Mouse (Mus musculus) ES-E14 (cell line): Measurements from ENCODE around the gene Clmn. TPM values are rescaled to one million over a fixed set of nuclear protein-coding genes. Genes with fewer than 3 reads are reported as not detected.

Experiments
- DNase-seq: peaks from one replicate; pipeline ENCODE4 v3.0.0-alpha.2; 2013; ENCODE audit warnings: low read depth, low spot score
- H3K27ac ChIP-seq: 2 replicates; pipeline ENCODE4 v1.5.1; 2012; ENCODE audit warnings: low read depth, mild to moderate bottlenecking, low read length, moderate library complexity, mixed read lengths; ENCODE audit not compliant: poor library complexity, insufficient read depth, severe bottlenecking
- H3K36me3 ChIP-seq: 2 replicates; pipeline ENCODE4 v1.6.1; 2012; ENCODE audit warnings: mild to moderate bottlenecking, low read length, moderate library complexity, mixed read lengths; ENCODE audit not compliant: control insufficient read depth, poor library complexity, insufficient read depth, severe bottlenecking
- H3K4me1 ChIP-seq, 2 experiments: fragments of 150-350 bp in 1 of 2; sonication (generic) in 1 of 2; 2 replicates each; pipeline ENCODE4 v1.6.1; 2012; ENCODE audit warnings: low read length in 2 of 2, mild to moderate bottlenecking in 1 of 2, mixed read lengths in 1 of 2; ENCODE audit not compliant: control insufficient read depth in 2 of 2, insufficient read depth in 2 of 2, poor library complexity in 1 of 2
- H3K4me3 ChIP-seq, 2 experiments: fragments of 150-350 bp in 1 of 2; sonication (generic) in 1 of 2; 2 replicates each; pipeline ENCODE4 v1.5.1; 2012; ENCODE audit warnings: low read length in 2 of 2, low read depth in 1 of 2, mild to moderate bottlenecking in 1 of 2, mixed read lengths in 1 of 2; ENCODE audit not compliant: insufficient read depth in 1 of 2, poor library complexity in 1 of 2, severe bottlenecking in 1 of 2
- H3K9ac ChIP-seq: 2 replicates; pipeline ENCODE4 v1.6.1; 2012; ENCODE audit warnings: low read depth, mild to moderate bottlenecking, low read length, mixed read lengths; ENCODE audit not compliant: poor library complexity, insufficient read depth, severe bottlenecking
- H3K9me3 ChIP-seq: fragments of 150-350 bp; sonication (generic); 2 replicates; pipeline ENCODE4 v1.6.1; 2012; ENCODE audit warnings: low read depth, mild to moderate bottlenecking, low read length; ENCODE audit not compliant: control insufficient read depth, insufficient read depth
- CHD2 ChIP-seq: IDR thresholded peaks from 2 replicates; pipeline ENCODE4 v1.6.1; 2014; ENCODE audit warnings: mild to moderate bottlenecking, low read depth, low read length, inconsistent platforms
- HCFC1 ChIP-seq: IDR thresholded peaks from 2 replicates; pipeline ENCODE4 v1.6.1; 2012; ENCODE audit warnings: low read length, inconsistent platforms, borderline replicate concordance; ENCODE audit not compliant: insufficient read depth
- MAFK ChIP-seq: IDR thresholded peaks from 2 replicates; pipeline ENCODE4 v1.6.1; 2014; ENCODE audit warnings: mild to moderate bottlenecking, low read depth, low read length, inconsistent platforms; ENCODE audit not compliant: insufficient read depth
- ZC3H11A ChIP-seq: IDR thresholded peaks from 2 replicates; pipeline ENCODE4 v1.6.1; 2012; ENCODE audit warnings: low read depth, mild to moderate bottlenecking, inconsistent platforms, low read length, borderline replicate concordance
- ZNF384 ChIP-seq: IDR thresholded peaks from 2 replicates; pipeline ENCODE4 v1.6.1; 2012; ENCODE audit warnings: low read depth, low read length, inconsistent platforms
- in situ Hi-C, 2 experiments: fragments of 600-800 bp; cut with MboI; formaldehyde crosslinking; loops; one replicate each; pipeline ENCODE4 v1.15.1; 2025; ENCODE audit warnings: low sequenced_read_pairs in 2 of 2, inconsistent platforms in 1 of 2; ENCODE audit not compliant: unreplicated experiment in 2 of 2
- total RNA-seq: library from RNA; depleted of rRNA; stranded (reverse); fragments of 300-350 nt; gene quantifications from 2 replicates; pipeline ENCODE4 v1.2.3, GENCODE M21; 2012

The Clmn gene
- total RNA-seq, 1 experiment = 3.1 TPM

DNA sequence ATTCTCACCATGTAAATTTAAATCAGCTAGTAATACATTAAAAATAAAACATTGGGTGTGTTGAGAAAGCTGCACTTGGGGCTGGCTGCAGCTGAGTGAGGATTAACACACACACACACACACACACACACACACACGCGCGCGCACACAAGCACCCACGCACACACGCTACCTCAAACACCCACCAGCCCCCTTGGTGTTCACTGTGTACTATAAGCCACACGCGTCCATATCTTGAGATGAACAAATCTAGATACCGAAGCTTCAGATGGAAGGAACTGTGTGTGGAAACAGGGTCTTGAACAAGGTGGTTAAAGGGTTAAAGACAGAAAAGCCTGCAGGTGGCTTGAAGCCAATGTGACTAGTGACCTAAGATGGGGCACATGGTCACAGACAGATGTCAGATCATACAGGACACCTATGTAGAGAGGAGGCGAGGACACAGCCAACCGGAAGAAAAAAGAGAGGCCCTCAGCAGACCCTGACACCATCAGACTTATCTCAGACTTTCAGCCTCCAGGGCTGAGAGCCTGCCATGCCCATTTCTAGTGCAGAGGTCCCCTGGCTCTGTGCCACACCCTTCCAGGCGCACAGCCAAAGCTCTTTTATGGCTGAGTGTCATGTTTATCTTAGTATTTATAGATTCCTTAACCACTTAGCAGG is 40.5 kb downstream of the Clmn start:
- H3K4me3 ChIP-seq = no peak overlapping the region
- no peaks in the 10 kb centered on the region for H3K36me3 ChIP-seq
- DNase-seq = no peak
- no peak overlapping the region for H3K9ac ChIP-seq
- H3K27ac ChIP-seq = no peak overlapping the region
- in situ Hi-C loops = no loop called here
- H3K9me3 ChIP-seq = no peaks in the 10 kb centered on the region
- no peaks in the 10 kb centered on the region for H3K4me1 ChIP-seq
- no peak for TF ChIP-seq ZNF384
- TF ChIP-seq ZC3H11A = no peak
- no peak for TF ChIP-seq HCFC1
- TF ChIP-seq CHD2 = no peak
- TF ChIP-seq MAFK = no peak

DNA sequence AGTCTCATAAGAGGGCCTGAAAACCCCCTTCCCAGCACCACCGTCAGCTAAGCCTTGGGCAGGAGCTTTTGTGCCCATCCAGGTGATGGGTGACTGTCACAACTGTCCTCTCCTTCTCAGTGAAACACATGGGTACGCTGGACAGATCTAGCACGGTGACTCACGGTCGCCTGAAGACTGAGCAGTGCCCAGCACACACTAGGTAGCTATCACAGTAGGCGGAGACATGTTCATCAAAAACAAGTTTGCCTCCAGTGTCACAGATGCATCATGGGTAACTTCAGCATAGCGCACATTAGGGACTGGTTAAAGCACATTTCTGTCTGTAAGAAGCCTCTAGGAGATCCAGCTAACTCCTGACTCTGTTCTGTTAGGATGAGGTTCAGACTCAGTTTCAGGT is 41.2 kb downstream of the Clmn start:
- Histone ChIP-seq H3K9me3 (no peaks in the 10 kb centered on the region), H3K4me3 (no peak overlapping the region), H3K9ac (no peak overlapping the region), H3K4me1 (no peaks in the 10 kb centered on the region), H3K36me3 (no peaks in the 10 kb centered on the region), H3K27ac (no peak overlapping the region)
- in situ Hi-C loops = no loop called here
- no peak for DNase-seq
- TF ChIP-seq CHD2 = no peak
- no peak for TF ChIP-seq HCFC1

DNA sequence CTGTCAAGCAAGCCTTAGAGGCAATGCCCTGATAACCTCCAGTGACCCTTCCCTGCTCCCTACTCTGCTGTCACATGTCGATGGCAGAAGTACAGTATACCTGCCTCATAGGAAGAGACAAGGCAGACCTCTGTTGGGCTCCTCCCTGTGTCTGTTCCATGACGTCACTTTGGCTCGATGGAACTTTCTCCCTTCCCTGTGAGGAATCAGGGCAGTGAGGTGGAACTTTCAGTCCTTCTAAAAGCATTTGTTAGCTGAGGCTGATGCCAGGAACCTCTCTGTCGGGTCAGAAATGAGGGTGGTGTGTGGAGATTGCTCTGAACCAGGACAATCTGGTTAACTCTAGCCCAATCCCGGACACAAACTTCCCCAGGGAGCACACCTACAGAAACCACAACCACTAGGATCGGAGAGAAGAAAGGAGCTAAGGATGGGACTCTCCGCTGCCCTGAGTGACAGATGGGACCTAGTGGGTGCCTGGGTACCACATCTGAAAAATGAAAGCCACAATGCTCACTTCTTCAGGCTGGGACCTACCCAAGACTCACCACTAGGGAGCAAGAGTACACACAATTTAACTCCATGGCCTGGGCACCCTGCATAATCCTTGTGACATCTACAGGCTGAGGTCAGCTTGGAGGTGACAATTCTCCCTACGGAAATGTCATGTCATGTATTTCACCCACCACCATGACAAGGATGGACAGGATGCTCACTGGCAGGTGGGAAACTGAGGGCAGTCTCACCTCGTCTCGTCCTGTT is 41.9 kb downstream of the Clmn start:
- H3K4me1 ChIP-seq = no peaks in the 10 kb centered on the region
- TF ChIP-seq MAFK = no peak
- TF ChIP-seq ZC3H11A = no peak
- TF ChIP-seq HCFC1 = no peak
- no peak for TF ChIP-seq ZNF384
- TF ChIP-seq CHD2 = no peak
- no peaks in the 10 kb centered on the region for H3K9me3 ChIP-seq
- no peaks in the 10 kb centered on the region for H3K36me3 ChIP-seq
- no peak overlapping the region for H3K9ac ChIP-seq
- no peak overlapping the region for H3K4me3 ChIP-seq
- in situ Hi-C loops = no loop called here
- H3K27ac ChIP-seq = no peak overlapping the region; the same call in 1 of the 2 replicates
- DNase-seq = no peak

DNA sequence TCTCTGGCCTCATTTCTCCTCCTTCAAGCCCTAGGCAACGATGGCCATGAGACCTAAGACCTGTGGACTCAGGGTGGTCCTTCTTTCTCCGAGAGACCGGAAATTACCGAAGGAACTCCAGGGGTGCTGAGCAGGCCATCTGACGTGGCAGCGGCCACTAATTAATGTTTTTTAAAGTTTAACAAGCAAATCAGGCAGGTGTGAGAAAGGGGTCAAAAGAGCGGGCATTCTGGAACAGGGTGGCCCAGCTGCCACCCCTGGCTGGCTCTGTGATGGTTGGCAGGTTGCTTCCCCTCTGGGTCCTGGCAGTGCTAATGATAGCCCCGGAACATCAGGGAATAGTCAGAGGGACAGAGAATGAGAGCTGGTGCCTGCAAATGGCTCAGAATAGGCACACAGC is 42.7 kb downstream of the Clmn start:
- Histone ChIP-seq H3K9me3 (no peaks in the 10 kb centered on the region), H3K36me3 (no peaks in the 10 kb centered on the region), H3K27ac (no peak overlapping the region), H3K4me1 (peaks cover 0 to 3% of the 10 kb centered on the region in 2 experiments; a peak in 1 of 4 replicates), H3K4me3 (no peak overlapping the region), H3K9ac (no peak overlapping the region)
- TF ChIP-seq ZNF384 = no peak
- no peak for TF ChIP-seq CHD2
- no peak for TF ChIP-seq MAFK
- TF ChIP-seq ZC3H11A = no peak
- DNase-seq = no peak
- in situ Hi-C loops = no loop called here
